Mouse (Mus musculus) bone marrow, adult 2 months (tissue): Measurements from ENCODE around the gene Rbm4b.

ENCODE experiments used
- CTCF ChIP-seq: fragments of 200-500 bp; IDR thresholded peaks from 2 replicates; pipeline ENCODE4 v1.5.1; 2011; ENCODE audit warnings: low read length, control low read depth; ENCODE audit not compliant: control insufficient read depth, insufficient read depth
- POLR2A ChIP-seq: fragments of 200-500 bp; IDR thresholded peaks from 2 replicates; pipeline ENCODE4 v1.6.1; 2011; ENCODE audit warnings: low read depth, mild to moderate bottlenecking, control low read depth, low read length, borderline replicate concordance; ENCODE audit not compliant: control insufficient read depth

DNA sequence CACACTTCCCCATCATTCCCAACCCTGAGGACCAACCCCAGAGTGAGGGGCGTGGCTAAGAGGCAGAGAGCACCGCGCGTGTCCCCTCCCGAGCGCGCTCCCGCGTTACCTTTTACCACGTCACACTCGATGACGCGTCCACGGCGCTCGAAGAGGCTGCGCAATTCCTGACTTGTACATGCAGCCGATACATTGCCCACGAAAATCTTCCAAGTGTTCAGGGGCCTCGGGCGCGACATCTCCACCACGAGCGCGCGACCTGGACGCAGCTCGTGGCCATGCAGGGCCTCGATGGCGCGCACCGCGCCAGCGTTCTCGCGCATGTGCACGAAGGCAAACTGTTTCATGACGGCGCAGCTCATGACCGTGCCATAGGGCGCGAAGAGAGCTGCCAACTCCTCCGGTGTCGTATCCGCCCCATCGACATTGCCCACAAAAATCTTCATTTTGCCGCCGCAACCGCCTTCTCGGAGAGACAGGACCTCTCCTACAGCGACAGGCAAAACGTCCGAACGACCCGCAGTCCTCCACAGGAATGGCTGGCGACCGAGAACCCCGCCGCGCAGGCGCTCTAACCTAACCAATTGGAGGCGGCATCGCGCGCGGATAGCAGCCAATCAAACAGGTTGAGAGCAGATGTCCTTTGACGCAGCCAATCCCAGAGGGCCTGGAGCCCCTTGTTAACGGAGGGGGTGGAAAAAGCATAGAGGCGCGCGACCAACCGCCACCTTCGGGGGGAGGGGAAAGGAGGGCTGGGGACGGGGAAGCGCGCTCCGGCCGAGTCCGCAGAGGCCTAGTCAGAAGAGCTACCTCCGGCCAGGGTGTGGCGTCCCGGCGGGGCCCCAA lies 55.0 kb downstream of the Rbm4b start, which contains the start of the genes Gm21992 and Rbm14:
- TF ChIP-seq CTCF = peak; percentile 20; the same call in 1 of the 2 replicates
- peak; percentile 88 for TF ChIP-seq POLR2A
